Mouse (Mus musculus) CH12.LX (cell line): Measurements from ENCODE around the gene Atp6v1g2. TPM values are rescaled to one million over a fixed set of nuclear protein-coding genes. Genes with fewer than 3 reads are reported as not detected.

Experiments used
- DNase-seq: peaks from one replicate; pipeline ENCODE4 v3.0.0-alpha.2; 2013; ENCODE audit errors: extremely low read depth
- H3K27ac ChIP-seq: 2 replicates; pipeline ENCODE4 v1.5.1; 2012; ENCODE audit warnings: low read depth, mild to moderate bottlenecking, control low read depth, moderate library complexity; ENCODE audit not compliant: insufficient read depth
- H3K27me3 ChIP-seq: replicated peaks from 2 replicates; pipeline ENCODE3; 2012; ENCODE audit warnings: inconsistent platforms
- H3K36me3 ChIP-seq, 2 experiments: replicated peaks in 1 of 2; 2 replicates each; pipeline versions ENCODE3 to v1.6.1; 2012; ENCODE audit warnings: inconsistent platforms in 1 of 2, low read length in 1 of 2, mild to moderate bottlenecking in 1 of 2, mixed read lengths in 1 of 2, moderate library complexity in 1 of 2; ENCODE audit not compliant: control insufficient read depth in 1 of 2, insufficient read depth in 1 of 2
- H3K4me1 ChIP-seq, 2 experiments: 2 replicates each; pipeline ENCODE4 v1.6.1; 2012; ENCODE audit warnings: inconsistent platforms in 1 of 2, moderate library complexity in 1 of 2; ENCODE audit not compliant: insufficient read depth in 2 of 2, control insufficient read depth in 1 of 2
- H3K4me2 ChIP-seq: 2 replicates; pipeline ENCODE4 v1.6.1; 2012; ENCODE audit warnings: low read depth, mild to moderate bottlenecking, control low read depth; ENCODE audit not compliant: poor library complexity, insufficient read depth, severe bottlenecking
- H3K4me3 ChIP-seq, 3 experiments: fragments of 150-350 bp in 1 of 3; sonication (generic) in 1 of 3; replicated peaks in 1 of 3; 2 replicates each; pipeline versions ENCODE3 to v1.5.1; 2011 to 2012; ENCODE audit warnings: low read depth in 2 of 3, low read length in 2 of 3, mild to moderate bottlenecking in 2 of 3, moderate library complexity in 2 of 3, control low read depth in 1 of 3, improper control_type of control experiment in 1 of 3, inconsistent platforms in 1 of 3, mixed read lengths in 1 of 3; ENCODE audit not compliant: poor library complexity in 1 of 3
- H3K79me2 ChIP-seq: replicated peaks from 2 replicates; pipeline ENCODE4 v1.6.1; 2012; ENCODE audit warnings: mild to moderate bottlenecking, moderate library complexity; ENCODE audit not compliant: control insufficient read depth, poor library complexity, insufficient read depth, severe bottlenecking; ENCODE audit errors: extremely low read depth
- H3K9ac ChIP-seq: 2 replicates; pipeline ENCODE4 v1.6.1; 2012; ENCODE audit warnings: low read depth, mild to moderate bottlenecking, control low read depth, moderate library complexity; ENCODE audit not compliant: insufficient read depth
- H3K9me3 ChIP-seq: replicated peaks from 2 replicates; pipeline ENCODE3; 2012; ENCODE audit warnings: low read length, inconsistent platforms, mixed read lengths
- BHLHE40 ChIP-seq: IDR thresholded peaks from 2 replicates; pipeline ENCODE4 v1.6.1; 2011; ENCODE audit warnings: mild to moderate bottlenecking, low read depth, low read length, improper control_type of control experiment
- CHD1 ChIP-seq: IDR thresholded peaks from 2 replicates; pipeline ENCODE4 v1.6.1; 2012; ENCODE audit warnings: low read depth, low read length, improper control_type of control experiment, inconsistent platforms
- CHD2 ChIP-seq: IDR thresholded peaks from 2 replicates; pipeline ENCODE4 v1.6.1; 2011; ENCODE audit warnings: low read length, improper control_type of control experiment
- CTCF ChIP-seq, 2 experiments: IDR thresholded peaks in 1 of 2; conservative IDR thresholded peaks in 1 of 2; 2 replicates each; pipeline ENCODE4 v1.5.1; 2011 to 2012; ENCODE audit warnings: low read depth in 2 of 2, low read length in 2 of 2, improper control_type of control experiment in 1 of 2, inconsistent platforms in 1 of 2, mild to moderate bottlenecking in 1 of 2, moderate library complexity in 1 of 2
- E2F4 ChIP-seq: IDR thresholded peaks from 2 replicates; pipeline ENCODE4 v1.6.1; 2011; ENCODE audit warnings: low read depth, low read length, improper control_type of control experiment; ENCODE audit not compliant: insufficient replicate concordance
- ELF1 ChIP-seq: IDR thresholded peaks from 2 replicates; pipeline ENCODE4 v1.6.1; 2014; ENCODE audit warnings: low read depth, mild to moderate bottlenecking, inconsistent platforms, low read length, improper control_type of control experiment
- ETS1 ChIP-seq: conservative IDR thresholded peaks from 2 replicates; pipeline ENCODE4 v1.6.1; 2012; ENCODE audit warnings: low read depth, mild to moderate bottlenecking, inconsistent platforms, low read length, improper control_type of control experiment, moderate library complexity
- GABPA ChIP-seq: IDR thresholded peaks from 2 replicates; pipeline ENCODE4 v1.6.1; 2012; ENCODE audit warnings: low read depth, low read length, improper control_type of control experiment, inconsistent platforms; ENCODE audit not compliant: insufficient replicate concordance
- HCFC1 ChIP-seq: IDR thresholded peaks from 2 replicates; pipeline ENCODE4 v1.6.1; 2012; ENCODE audit warnings: low read depth, mild to moderate bottlenecking, inconsistent platforms, low read length, improper control_type of control experiment
- IRF4 ChIP-seq: IDR thresholded peaks from 2 replicates; pipeline ENCODE4 v1.6.1; 2014; ENCODE audit warnings: low read depth, mild to moderate bottlenecking, inconsistent platforms, low read length, improper control_type of control experiment
- JUND ChIP-seq: conservative IDR thresholded peaks from 2 replicates; pipeline ENCODE4 v1.6.1; 2011; ENCODE audit warnings: low read depth, low read length, improper control_type of control experiment
- KAT2A ChIP-seq: IDR thresholded peaks from 2 replicates; pipeline ENCODE4 v1.6.1; 2012; ENCODE audit warnings: low read length, improper control_type of control experiment, inconsistent platforms; ENCODE audit not compliant: insufficient replicate concordance
- MAFK ChIP-seq: IDR thresholded peaks from 2 replicates; pipeline ENCODE4 v1.6.1; 2011; ENCODE audit warnings: low read length, improper control_type of control experiment; ENCODE audit not compliant: insufficient replicate concordance
- MAX ChIP-seq: IDR thresholded peaks from 2 replicates; pipeline ENCODE4 v1.6.1; 2011; ENCODE audit warnings: low read length, improper control_type of control experiment
- MAZ ChIP-seq: IDR thresholded peaks from 2 replicates; pipeline ENCODE4 v1.6.1; 2012; ENCODE audit warnings: low read depth, mild to moderate bottlenecking, inconsistent platforms, low read length, improper control_type of control experiment, moderate library complexity
- MEF2A ChIP-seq: IDR thresholded peaks from 2 replicates; pipeline ENCODE4 v1.6.1; 2014; ENCODE audit warnings: low read depth, mild to moderate bottlenecking, inconsistent platforms, low read length, improper control_type of control experiment, borderline replicate concordance
- MXI1 ChIP-seq: IDR thresholded peaks from 2 replicates; pipeline ENCODE4 v1.6.1; 2011; ENCODE audit warnings: mild to moderate bottlenecking, low read depth, low read length, improper control_type of control experiment
- MYC ChIP-seq: IDR thresholded peaks from 2 replicates; pipeline ENCODE4 v1.6.1; 2011; ENCODE audit warnings: low read depth, mild to moderate bottlenecking, improper control_type of control experiment, low read length
- NELFE ChIP-seq: IDR thresholded peaks from 2 replicates; pipeline ENCODE4 v1.6.1; 2011; ENCODE audit warnings: low read depth, low read length, improper control_type of control experiment
- PAX5 ChIP-seq: IDR thresholded peaks from 2 replicates; pipeline ENCODE4 v1.6.1; 2012; ENCODE audit warnings: low read length, inconsistent platforms, mixed read lengths
- POLR2A ChIP-seq: IDR thresholded peaks from 2 replicates; pipeline ENCODE4 v1.6.1; 2011; ENCODE audit warnings: low read depth, mild to moderate bottlenecking, improper control_type of control experiment, low read length
- POLR2AphosphoS2 ChIP-seq: IDR thresholded peaks from 2 replicates; pipeline ENCODE4 v1.6.1; 2011; ENCODE audit warnings: low read depth, low read length, improper control_type of control experiment
- RAD21 ChIP-seq: IDR thresholded peaks from 2 replicates; pipeline ENCODE4 v1.6.1; 2011; ENCODE audit warnings: low read depth, mild to moderate bottlenecking, low read length, improper control_type of control experiment, moderate library complexity
- RCOR1 ChIP-seq: conservative IDR thresholded peaks from 2 replicates; pipeline ENCODE4 v1.6.1; 2012; ENCODE audit warnings: low read depth, mild to moderate bottlenecking, inconsistent platforms, low read length, improper control_type of control experiment
- SIN3A ChIP-seq: IDR thresholded peaks from 2 replicates; pipeline ENCODE4 v1.6.1; 2012; ENCODE audit warnings: low read length, improper control_type of control experiment, inconsistent platforms
- SMC3 ChIP-seq: IDR thresholded peaks from 2 replicates; pipeline ENCODE4 v1.6.1; 2011; ENCODE audit warnings: low read depth, low read length, improper control_type of control experiment
- TBP ChIP-seq: conservative IDR thresholded peaks from 2 replicates; pipeline ENCODE4 v1.6.1; 2011; ENCODE audit warnings: low read depth, low read length, improper control_type of control experiment
- TCF12 ChIP-seq: IDR thresholded peaks from 2 replicates; pipeline ENCODE4 v1.6.1; 2014; ENCODE audit warnings: low read depth, mild to moderate bottlenecking, inconsistent platforms, low read length, improper control_type of control experiment
- UBTF ChIP-seq: IDR thresholded peaks from 2 replicates; pipeline ENCODE4 v1.6.1; 2012; ENCODE audit warnings: low read depth, mild to moderate bottlenecking, inconsistent platforms, low read length, improper control_type of control experiment, moderate library complexity
- USF1 ChIP-seq: IDR thresholded peaks from 2 replicates; pipeline ENCODE4 v1.6.1; 2014; ENCODE audit warnings: low read depth, mild to moderate bottlenecking, inconsistent platforms, low read length, improper control_type of control experiment
- USF2 ChIP-seq: conservative IDR thresholded peaks from 2 replicates; pipeline ENCODE4 v1.6.1; 2011; ENCODE audit warnings: low read depth, low read length, improper control_type of control experiment
- ZC3H11A ChIP-seq: IDR thresholded peaks from 2 replicates; pipeline ENCODE4 v1.6.1; 2012; ENCODE audit warnings: low read depth, mild to moderate bottlenecking, inconsistent platforms, low read length, improper control_type of control experiment
- ZKSCAN1 ChIP-seq: IDR thresholded peaks from 2 replicates; pipeline ENCODE4 v1.6.1; 2012; ENCODE audit warnings: low read depth, inconsistent platforms, low read length, improper control_type of control experiment, borderline replicate concordance
- ZMIZ1 ChIP-seq: IDR thresholded peaks from 2 replicates; pipeline ENCODE4 v1.6.1; 2012; ENCODE audit warnings: low read depth, mild to moderate bottlenecking, inconsistent platforms, low read length, improper control_type of control experiment
- ZNF384 ChIP-seq: IDR thresholded peaks from 2 replicates; pipeline ENCODE4 v1.6.1; 2012; ENCODE audit warnings: low read depth, low read length, improper control_type of control experiment, inconsistent platforms
- dilution Hi-C: fragments of 300-500 bp; cut with MboI; formaldehyde crosslinking; loops from 2 replicates; pipeline ENCODE4 v1.14.3; 2020; ENCODE audit warnings: low sequenced_read_pairs; ENCODE audit not compliant: extremely low pct_unique_long_range_greater_than_20kb, extremely low pct_ligation_motif_present
- in situ Hi-C: fragments of 300-500 bp; cut with MboI; formaldehyde crosslinking; loops from 3 replicates; pipeline ENCODE4 v1.14.3; 2019; ENCODE audit warnings: low sequenced_read_pairs, low pct_ligation_motif_present, low pct_unique_long_range_greater_than_20kb, mixed read lengths
- polyA plus RNA-seq: library from polyadenylated mRNA; unstranded; fragments of >175 nt; gene quantifications from 2 replicates; pipeline ENCODE4 v1.2.1, GENCODE M21; 2012; ENCODE audit warnings: low read depth; ENCODE audit not compliant: insufficient read length
- total RNA-seq, 2 experiments: library from RNA; depleted of rRNA; stranded (reverse); fragments of 300-350 nt in 1 of 2; fragments of >200 nt in 1 of 2; gene quantifications; 2 replicates each; pipeline ENCODE4 v1.2.3; 2012 to 2014

Gene Atp6v1g2
- total and polyA plus RNA-seq, 3 experiments = 0.23 to 1.4 (median 0.76) TPM

- peaks cover 17 to 66% of the 10 kb centered on the region in 2 experiments; a peak in 3 of 4 replicates for H3K4me1 ChIP-seq
- DNase-seq = peak; percentile 85
- peaks cover 3 to 15% of the 10 kb centered on the region in 2 experiments for H3K36me3 ChIP-seq
- no peaks in the 10 kb centered on the region for H3K9me3 ChIP-seq
- TF ChIP-seq IRF4 (peak; percentile 44; the same call in 1 of the 2 replicates), TBP (peak; percentile 98), MXI1 (no peak), KAT2A (no peak), NELFE (peak; percentile 99), MAZ (no peak), PAX5 (no peak), ETS1 (peak; percentile 64), SMC3 (no peak), HCFC1 (no peak), POLR2A (peak; percentile 100), ZNF384 (no peak), ELF1 (peak; percentile 38; the same call in 1 of the 2 replicates), SIN3A (0 out of 2 replicates have a peak, but pooled peaks have one; percentile 72), UBTF (0 out of 2 replicates have a peak, but pooled peaks have one; percentile 40), CHD2 (no peak), USF2 (no peak), CHD1 (peak; percentile 43; the same call in 1 of the 2 replicates), MAX (0 out of 2 replicates have a peak, but pooled peaks have one; percentile 32), E2F4 (no peak), ZKSCAN1 (no peak), POLR2AphosphoS2 (peak; percentile 97), RCOR1 (0 out of 2 replicates have a peak, but pooled peaks have one; percentile 11), RAD21 (no peak), GABPA (no peak), BHLHE40 (no peak), JUND (no peak), CTCF (conservative IDR thresholded peaks at IDR 0.05 in 1 of 2, IDR thresholded peaks at IDR 0.05 in 1 of 2; ENCODE audit: low read depth in 2 of 2, low read length in 2 of 2) (no peak), MEF2A (no peak; the same call in 1 of the 2 replicates), MYC (no peak), USF1 (no peak), TCF12 (peak; percentile 66; the same call in 1 of the 2 replicates), ZC3H11A (no peak), ZMIZ1 (peak; percentile 99), MAFK (no peak)
- peak within 1 kb of the TSS; percentile 68 to 92 (median 73) for H3K4me3 ChIP-seq
- peak within 1 kb of the TSS; percentile 78 for H3K27ac ChIP-seq
- dilution Hi-C loops (no loop called here), in situ Hi-C loops (no loop called here)
- peak within 1 kb of the TSS; percentile 95 for H3K4me2 ChIP-seq
- no peaks in the 10 kb centered on the region for H3K27me3 ChIP-seq
- peak within 1 kb of the TSS; percentile 83 for H3K9ac ChIP-seq
- peaks cover 28% of the 10 kb centered on the region for H3K79me2 ChIP-seq
Measured at GRCm38 (mm10) chr17:35201787-35202186, 31.7 kb upstream of the Atp6v1g2 start, which contains the start of gene Tnf. Tnf (minus strand) TSS chr17:35202007.
